Mouse (Mus musculus) C2C12 (cell line): ENCODE data around the gene Fam240a.

Experiments used
- CTCF ChIP-seq: IDR thresholded peaks from one replicate; pipeline ENCODE4 v1.5.1; 2011; ENCODE audit not compliant: control insufficient read depth, insufficient read depth, insufficient read length
- MAX ChIP-seq: IDR thresholded peaks from one replicate; pipeline ENCODE4 v1.6.1; 2011; ENCODE audit warnings: mild to moderate bottlenecking, control low read depth
- USF1 ChIP-seq: IDR thresholded peaks from one replicate; pipeline ENCODE4 v1.6.1; 2011; ENCODE audit warnings: low read depth, mild to moderate bottlenecking, control low read depth, moderate library complexity

DNA sequence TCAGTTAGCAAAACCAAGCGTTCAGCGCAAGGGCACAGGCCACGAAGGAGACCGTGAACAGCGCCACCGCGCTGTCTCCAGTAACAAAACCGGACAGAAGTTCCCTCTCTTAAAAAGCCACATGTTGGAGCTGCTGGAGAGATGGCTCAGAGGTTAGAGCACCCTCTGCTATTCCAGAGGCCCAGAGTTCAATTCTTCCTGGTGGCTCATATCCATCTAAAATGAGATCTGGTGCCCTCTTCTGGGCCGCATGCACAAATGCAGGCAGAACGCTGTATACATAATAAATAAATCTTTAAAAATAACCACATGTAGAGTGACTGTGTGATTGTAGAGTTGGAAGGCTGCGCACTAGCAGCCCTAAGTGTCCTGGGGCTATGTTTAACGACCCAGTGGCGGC is 27.6 kb upstream of the Fam240a start:
- TF ChIP-seq CTCF (no peak), MAX (no peak), USF1 (no peak)
